Mouse (Mus musculus) neural tube, embryonic 13.5 days (tissue): ENCODE measurements at regions not wholly inside any gene's neighbourhood (a gene's known extent, or its start where the extent isn't known, plus 50 kb on each side); places are given as distances from the start of the nearest gene placed in this dataset.

Experiments used
- ATAC-seq: fragments of 200-750 bp; cut with Nextera tagmentation; 2 replicates; pipeline ENCODE4 v1.8.0; 2017; ENCODE audit warnings: low read depth, mild to moderate bottlenecking, moderate TSS enrichment, moderate library complexity
- H3K27ac ChIP-seq: fragments of 300-500 bp; sonication (generic); replicated peaks from 2 replicates; pipeline ENCODE4 v1.5.1; 2015; ENCODE audit warnings: moderate library complexity, mild to moderate bottlenecking, inconsistent platforms
- H3K27me3 ChIP-seq: fragments of 300-500 bp; sonication (generic); 2 replicates; pipeline ENCODE4 v1.6.1; 2015; ENCODE audit warnings: mild to moderate bottlenecking, inconsistent platforms
- H3K36me3 ChIP-seq: fragments of 300-500 bp; sonication (generic); 2 replicates; pipeline ENCODE4 v1.6.1; 2015; ENCODE audit warnings: mild to moderate bottlenecking, inconsistent platforms
- H3K4me1 ChIP-seq: fragments of 300-500 bp; sonication (generic); replicated peaks from 2 replicates; pipeline ENCODE4 v1.6.1; 2015; ENCODE audit warnings: inconsistent platforms
- H3K4me2 ChIP-seq: fragments of 300-500 bp; sonication (generic); 2 replicates; pipeline ENCODE4 v1.6.1; 2015; ENCODE audit warnings: inconsistent platforms, mild to moderate bottlenecking, moderate library complexity
- H3K4me3 ChIP-seq: fragments of 300-500 bp; sonication (generic); 2 replicates; pipeline ENCODE4 v1.5.1; 2015; ENCODE audit warnings: mild to moderate bottlenecking, inconsistent platforms
- H3K9ac ChIP-seq: fragments of 300-500 bp; sonication (generic); 2 replicates; pipeline ENCODE4 v1.6.1; 2015; ENCODE audit warnings: moderate library complexity, mild to moderate bottlenecking, inconsistent platforms
- H3K9me3 ChIP-seq: fragments of 300-500 bp; sonication (generic); 2 replicates; pipeline ENCODE4 v1.6.1; 2016; ENCODE audit warnings: inconsistent platforms
- WGBS: fragments of 180-500 bp; shearing (Covaris S2); methylation state at CpG from one replicate; pipeline ENCODE4 v1.1.7; 2015; 5-methylcytosine and 5-hydroxymethylcytosine counted together

DNA sequence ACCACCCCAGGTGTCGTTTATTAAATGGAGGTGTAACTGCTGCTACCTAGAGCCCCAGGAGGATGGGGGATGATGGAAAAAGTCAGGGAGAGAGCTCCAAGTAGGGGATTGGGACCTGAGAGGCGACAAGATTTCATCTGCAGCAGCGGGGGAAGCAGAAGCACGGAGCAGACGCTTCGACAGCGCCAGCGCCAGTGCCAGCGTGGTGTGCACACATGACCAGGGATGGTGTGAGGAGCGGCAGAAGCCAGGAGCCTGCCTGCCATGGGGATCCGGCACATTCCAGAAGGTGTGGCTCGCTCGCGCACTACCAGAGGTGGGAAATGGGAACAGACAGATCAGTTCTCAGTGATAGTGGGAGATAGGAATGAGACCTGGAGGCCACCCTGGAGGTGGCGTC lies 55.1 kb upstream of the Igsf21 start:
- no peaks in the 10 kb centered on the region for H3K36me3 ChIP-seq
- peaks cover 6% of the 10 kb centered on the region; the same call in 1 of the 2 replicates for H3K4me1 ChIP-seq
- no peaks in the 10 kb centered on the region for H3K27me3 ChIP-seq
- H3K4me3 ChIP-seq = no peak overlapping the region
- H3K9me3 ChIP-seq = no peaks in the 10 kb centered on the region
- H3K27ac ChIP-seq = no peak overlapping the region
- H3K4me2 ChIP-seq = no peak overlapping the region
- ATAC-seq = no peak
- no peak overlapping the region for H3K9ac ChIP-seq
- 86% methylated on average over 15 of the region's 15 CpGs for WGBS

GRCm38 (mm10) chr4:140297912-140298620 lies 51.5 kb upstream of the Igsf21 start:
- H3K4me2 ChIP-seq = no peak overlapping the region
- WGBS = 69% methylated on average over 18 of the region's 18 CpGs

More at GRCm38 (mm10) chr4:140297912-140298620, 51.5 kb upstream of the Igsf21 start:
- Histone ChIP-seq H3K4me3 (no peak overlapping the region), H3K27ac (peak overlapping the region; percentile 24), H3K4me1 (peaks cover 6% of the 10 kb centered on the region; the same call in 1 of the 2 replicates), H3K27me3 (no peaks in the 10 kb centered on the region), H3K9ac (no peak overlapping the region), H3K9me3 (no peaks in the 10 kb centered on the region), H3K36me3 (no peaks in the 10 kb centered on the region)
- no peak for ATAC-seq
